Mouse (Mus musculus) thymus, adult 2 months (tissue): ENCODE measurements around the gene Gm38394.

Experiments
- CTCF ChIP-seq: fragments of 200-500 bp; IDR thresholded peaks from 2 replicates; pipeline ENCODE4 v1.5.1; 2012; ENCODE audit warnings: mild to moderate bottlenecking, control low read depth, low read length, moderate library complexity, borderline replicate concordance; ENCODE audit not compliant: control insufficient read depth, poor library complexity, insufficient read depth; ENCODE audit errors: extremely low read depth
- POLR2A ChIP-seq: fragments of 200-500 bp; IDR thresholded peaks from 2 replicates; pipeline ENCODE4 v1.6.1; 2012; ENCODE audit warnings: mild to moderate bottlenecking, low read length, control low read depth, moderate library complexity; ENCODE audit not compliant: control insufficient read depth, poor library complexity, insufficient read depth; ENCODE audit errors: extremely low read depth

DNA sequence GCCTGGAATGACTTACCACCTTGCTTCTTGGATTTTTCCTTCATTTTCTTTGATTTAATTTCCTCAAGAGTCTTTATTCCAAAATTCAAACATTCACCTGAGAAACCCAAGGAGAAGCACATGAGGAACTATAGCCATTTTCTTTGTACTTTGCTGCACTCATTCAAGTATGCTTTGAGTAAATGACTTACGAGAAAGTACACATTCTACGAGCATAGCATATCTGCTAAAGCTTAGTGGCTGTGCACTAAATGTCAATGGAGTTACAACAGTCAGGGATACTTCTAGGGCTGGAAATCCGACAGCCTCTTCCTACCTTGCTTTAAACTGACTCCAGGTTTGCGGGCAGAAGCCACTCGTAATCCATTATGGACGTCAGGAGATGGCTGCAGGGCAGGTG is 22.6 kb downstream of the Gm38394 start:
- TF ChIP-seq CTCF (no peak), POLR2A (no peak)
